Mouse (Mus musculus): ENCODE measurements around the gene Trp53inp2.

DNA sequence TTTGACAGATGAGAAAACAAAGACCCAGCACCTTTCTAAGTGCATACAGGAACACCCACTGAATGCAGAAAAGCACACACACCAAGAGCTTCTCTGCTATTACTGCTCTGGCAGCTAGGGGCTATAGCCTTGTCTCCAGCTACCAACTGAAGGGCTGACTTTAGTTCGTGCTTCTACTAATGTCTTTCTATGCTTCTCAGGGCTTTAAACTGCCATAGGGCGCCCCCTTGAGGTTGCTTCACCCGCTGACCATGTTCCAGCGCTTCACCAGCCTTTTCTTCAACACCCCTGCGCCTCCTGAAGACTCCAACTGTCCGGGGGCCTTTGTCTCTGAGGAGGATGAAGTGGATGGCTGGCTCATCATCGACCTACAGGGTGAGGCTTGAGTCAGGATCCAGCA lies 4.2 kb downstream of the Trp53inp2 start:
- TF ChIP-seq CTCF (IDR thresholded peaks at IDR 0.05; ENCODE audit: low read depth) (peak; percentile 88), EP300 (IDR thresholded peaks at IDR 0.05; ENCODE audit: low read depth) (no peak)
